Mouse (Mus musculus): ENCODE measurements around the gene Dclk1. TPM values are rescaled to one million over a fixed set of nuclear protein-coding genes. Genes with fewer than 3 reads are reported as not detected.
A peak's percentile ranks its signal among the peaks of the same experiment; 100 is the strongest.
"Not testable (repeated sequence)": the region's sequence is repeated elsewhere in the genome, so short reads cannot be mapped to it uniquely, and the experiment has no call there.

Dclk1 gene
- total RNA-seq (2014; fragmentation: Nextera tagmentation) = not detected in 2 replicates
- 0.17 and 0.55 TPM in 2 replicates for total RNA-seq (2017)
- polyA plus RNA-seq (2012) = not detected in 2 replicates

GRCm38 (mm10) chr3:55241730-55242421 lies at the start of gene Dclk1:
Gene Dclk1 (plus strand): TSS chr3:55242364.
- H3K9me3 ChIP-seq (replicated peaks) = peaks cover 26% of the 10 kb centered on the region
- peak within 1 kb of the TSS; percentile 9; the same call in 1 of the 2 replicates for H3K4me3 ChIP-seq (ENCODE audit: low read depth, low read length)
- no peaks in the 10 kb centered on the region for H3K4me1 ChIP-seq (ENCODE audit: insufficient read depth, low read depth, low read length)
- TF ChIP-seq GATA2 (IDR thresholded peaks at IDR 0.05; ENCODE audit: borderline replicate concordance, low read depth, low read length) = no peak
- TF ChIP-seq GATA1 (IDR thresholded peaks at IDR 0.05; ENCODE audit: borderline replicate concordance, low read length) = no peak
- TF ChIP-seq TAL1 (conservative IDR thresholded peaks at IDR 0.05; ENCODE audit: low read depth, low read length) = no peak
- no peak for TF ChIP-seq CTCF (IDR thresholded peaks at IDR 0.05; ENCODE audit: low read depth, low read length)
- no peak for TF ChIP-seq POLR2AphosphoS5 (IDR thresholded peaks at IDR 0.05; ENCODE audit: insufficient replicate concordance, low read depth, low read length)
- H3K36me3 ChIP-seq (replicated peaks) = no peaks in the 10 kb centered on the region
- DNase-seq (ENCODE audit: low spot score) (no peak), ATAC-seq (ENCODE audit: extremely low read depth, insufficient number of reproducible peaks, low FRiP score, poor library complexity, severe bottlenecking) (no peak)
- no peaks in the 10 kb centered on the region for H3K27me3 ChIP-seq (ENCODE audit: insufficient read depth, low read length)

- ATAC-seq (ENCODE audit: extremely low read depth, insufficient number of reproducible peaks, low FRiP score, poor library complexity, severe bottlenecking) = no peak
- no peak for DNase-seq (ENCODE audit: low spot score)
- Histone ChIP-seq H3K4me3 (ENCODE audit: low read depth, low read length) (no peak overlapping the region), H3K36me3 (replicated peaks) (no peaks in the 10 kb centered on the region), H3K27me3 (ENCODE audit: insufficient read depth, low read length) (no peaks in the 10 kb centered on the region), H3K9me3 (replicated peaks) (no peaks in the 10 kb centered on the region; the same call in none of the 2 replicates), H3K4me1 (ENCODE audit: insufficient read depth, low read depth, low read length) (no peaks in the 10 kb centered on the region)
- TF ChIP-seq POLR2AphosphoS5 (IDR thresholded peaks at IDR 0.05; ENCODE audit: insufficient replicate concordance, low read depth, low read length) = no peak
- TF ChIP-seq GATA2 (IDR thresholded peaks at IDR 0.05; ENCODE audit: borderline replicate concordance, low read depth, low read length) = no peak
- TF ChIP-seq TAL1 (conservative IDR thresholded peaks at IDR 0.05; ENCODE audit: low read depth, low read length) = no peak
- TF ChIP-seq CTCF (IDR thresholded peaks at IDR 0.05; ENCODE audit: low read depth, low read length) = no peak
- TF ChIP-seq GATA1 (IDR thresholded peaks at IDR 0.05; ENCODE audit: borderline replicate concordance, low read length) = no peak
These were observed 48.8 kb upstream of the Dclk1 start for GRCm38 (mm10) chr3:55193351-55193750.

- ATAC-seq (ENCODE audit: extremely low read depth, insufficient number of reproducible peaks, low FRiP score, poor library complexity, severe bottlenecking) (no peak), DNase-seq (ENCODE audit: low spot score) (no peak)
- Histone ChIP-seq H3K9me3 (replicated peaks) (no peaks in the 10 kb centered on the region; the same call in none of the 2 replicates), H3K4me3 (ENCODE audit: low read depth, low read length) (no peak overlapping the region), H3K27me3 (ENCODE audit: insufficient read depth, low read length) (no peaks in the 10 kb centered on the region), H3K4me1 (ENCODE audit: insufficient read depth, low read depth, low read length) (no peaks in the 10 kb centered on the region), H3K36me3 (replicated peaks) (no peaks in the 10 kb centered on the region)
- TF ChIP-seq GATA1 (IDR thresholded peaks at IDR 0.05; ENCODE audit: borderline replicate concordance, low read length) (no peak), GATA2 (IDR thresholded peaks at IDR 0.05; ENCODE audit: borderline replicate concordance, low read depth, low read length) (no peak)
These were observed 47.4 kb upstream of the Dclk1 start for GRCm38 (mm10) chr3:55194792-55195191.

- Histone ChIP-seq H3K4me3 (ENCODE audit: low read depth, low read length) (no peak overlapping the region), H3K4me1 (ENCODE audit: insufficient read depth, low read depth, low read length) (no peaks in the 10 kb centered on the region), H3K9me3 (replicated peaks) (no peaks in the 10 kb centered on the region; the same call in none of the 2 replicates), H3K27me3 (ENCODE audit: insufficient read depth, low read length) (no peaks in the 10 kb centered on the region), H3K36me3 (replicated peaks) (no peaks in the 10 kb centered on the region)
- TF ChIP-seq GATA2 (IDR thresholded peaks at IDR 0.05; ENCODE audit: borderline replicate concordance, low read depth, low read length) = no peak
- no peak for TF ChIP-seq TAL1 (conservative IDR thresholded peaks at IDR 0.05; ENCODE audit: low read depth, low read length)
- TF ChIP-seq POLR2AphosphoS5 (IDR thresholded peaks at IDR 0.05; ENCODE audit: insufficient replicate concordance, low read depth, low read length) = no peak
- no peak for TF ChIP-seq CTCF (IDR thresholded peaks at IDR 0.05; ENCODE audit: low read depth, low read length)
- no peak for TF ChIP-seq GATA1 (IDR thresholded peaks at IDR 0.05; ENCODE audit: borderline replicate concordance, low read length)
- DNase-seq (ENCODE audit: low spot score) = no peak
- no peak for ATAC-seq (ENCODE audit: extremely low read depth, insufficient number of reproducible peaks, low FRiP score, poor library complexity, severe bottlenecking)
These were observed 46.4 kb upstream of the Dclk1 start for GRCm38 (mm10) chr3:55195581-55196327.

GRCm38 (mm10) chr3:55196328-55196710 lies 45.8 kb upstream of the Dclk1 start:
- Histone ChIP-seq H3K4me3 (ENCODE audit: low read depth, low read length) (no peak overlapping the region), H3K4me1 (ENCODE audit: insufficient read depth, low read depth, low read length) (no peaks in the 10 kb centered on the region), H3K27me3 (ENCODE audit: insufficient read depth, low read length) (no peaks in the 10 kb centered on the region), H3K36me3 (replicated peaks) (no peaks in the 10 kb centered on the region), H3K9me3 (replicated peaks) (no peaks in the 10 kb centered on the region; the same call in none of the 2 replicates)
- TF ChIP-seq GATA2 (IDR thresholded peaks at IDR 0.05; ENCODE audit: borderline replicate concordance, low read depth, low read length) = no peak
- no peak for TF ChIP-seq TAL1 (conservative IDR thresholded peaks at IDR 0.05; ENCODE audit: low read depth, low read length)
- TF ChIP-seq GATA1 (IDR thresholded peaks at IDR 0.05; ENCODE audit: borderline replicate concordance, low read length) = no peak
- TF ChIP-seq POLR2AphosphoS5 (IDR thresholded peaks at IDR 0.05; ENCODE audit: insufficient replicate concordance, low read depth, low read length) = no peak
- TF ChIP-seq CTCF (IDR thresholded peaks at IDR 0.05; ENCODE audit: low read depth, low read length) = no peak
- no peak for ATAC-seq (ENCODE audit: extremely low read depth, insufficient number of reproducible peaks, low FRiP score, poor library complexity, severe bottlenecking)
- DNase-seq (ENCODE audit: low spot score) = no peak

GRCm38 (mm10) chr3:55203621-55204020 lies 38.5 kb upstream of the Dclk1 start:
- not testable (repeated sequence) for H3K4me3 ChIP-seq (ENCODE audit: low read depth, low read length); H3K27me3 ChIP-seq (ENCODE audit: insufficient read depth, low read length); DNase-seq (ENCODE audit: low spot score); ATAC-seq (ENCODE audit: extremely low read depth, insufficient number of reproducible peaks, low FRiP score, poor library complexity, severe bottlenecking); H3K36me3 ChIP-seq (replicated peaks); H3K4me1 ChIP-seq (ENCODE audit: insufficient read depth, low read depth, low read length)
- H3K9me3 ChIP-seq (replicated peaks) = peaks cover 28% of the 10 kb centered on the region
